Mouse (Mus musculus) spleen, adult 2 months (tissue): ENCODE data around the gene Sf3b5.

Source experiments
- CTCF ChIP-seq: fragments of 200-500 bp; IDR thresholded peaks from 2 replicates; pipeline ENCODE4 v1.5.1; 2011; ENCODE audit warnings: mild to moderate bottlenecking, inconsistent platforms; ENCODE audit not compliant: insufficient read depth, insufficient read length, insufficient replicate concordance; ENCODE audit errors: extremely low read depth
- POLR2A ChIP-seq: fragments of 200-500 bp; IDR thresholded peaks from 2 replicates; pipeline ENCODE4 v1.6.1; 2011; ENCODE audit warnings: low read depth, low read length, inconsistent platforms

GRCm38 (mm10) chr10:13056863-13057381, 51.8 kb downstream of the Sf3b5 start:
- no peak for TF ChIP-seq POLR2A
- no peak for TF ChIP-seq CTCF
